Mouse (Mus musculus) olfactory bulb, adult 2 months (tissue): ENCODE data around the gene Lrrfip1.

ENCODE experiments used
- CTCF ChIP-seq: fragments of 200-500 bp; IDR thresholded peaks from 2 replicates; pipeline ENCODE4 v1.5.1; 2012; ENCODE audit warnings: low read depth, mild to moderate bottlenecking, low read length, moderate library complexity; ENCODE audit not compliant: insufficient read depth
- POLR2A ChIP-seq: fragments of 200-500 bp; IDR thresholded peaks from 2 replicates; pipeline ENCODE4 v1.6.1; 2012; ENCODE audit warnings: mild to moderate bottlenecking, low read depth, low read length, moderate library complexity; ENCODE audit not compliant: insufficient read depth

GRCm38 (mm10) chr1:91026945-91027344, 28.4 kb downstream of the Lrrfip1 start:
- TF ChIP-seq CTCF (no peak), POLR2A (no peak)
